Comparison of ENCODE assay signal across 14 mouse cellular contexts in the genomic region with DNA sequence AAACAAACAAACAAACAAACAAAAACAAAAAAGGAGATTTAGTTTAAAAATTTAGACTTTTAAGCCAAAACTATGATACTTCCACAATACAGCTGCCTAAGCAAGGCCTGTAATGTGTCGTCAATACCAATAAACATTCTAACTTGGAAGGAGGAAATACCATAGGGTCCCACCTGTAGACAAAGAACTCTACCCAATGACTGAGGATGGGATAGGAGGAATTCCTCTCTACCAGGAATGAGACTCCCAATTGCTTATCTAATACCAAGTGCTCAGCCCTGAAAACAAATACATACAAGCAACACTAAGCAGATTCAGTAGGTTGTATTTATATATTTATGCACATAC.
DNase-seq lines count a peak whose midpoint lies in the region; ATAC-seq lines count a peak whose summit lies in the region.
"Had no signal": no experiment of that assay in that cellular context is flagged by ENCODE, and none has a peak within 500 bp of the region (broad histone marks: within the 10 kb centered on the region; RNA-seq: fewer than 3 reads in every experiment).

No protein-coding gene starts in this region.

- peak; percentile 50; the same call in 1 of the 2 replicates for ATAC-seq in hindbrain, embryonic 12.5 days (ENCODE audit: low FRiP score)
- ATAC-seq in midbrain, embryonic 15.5 days (replicated peaks): peak; percentile 74
- peak; percentile 56; the same call in 1 of the 2 replicates for ATAC-seq in forebrain, embryonic 15.5 days (replicated peaks)
- peak; percentile 48; the same call in 1 of the 2 replicates for ATAC-seq in midbrain, embryonic 16.5 days

- H3K9me3 ChIP-seq in hindbrain, embryonic 12.5 days (replicated peaks): no peaks in the 10 kb centered on the region
- no peaks in the 10 kb centered on the region for H3K9me3 ChIP-seq in hindbrain, embryonic 10.5 days
- no peaks in the 10 kb centered on the region for H3K9me3 ChIP-seq in midbrain, embryonic 15.5 days
- no peaks in the 10 kb centered on the region for H3K9me3 ChIP-seq in midbrain, embryonic 10.5 days (replicated peaks)
- H3K9me3 ChIP-seq in forebrain, embryonic 15.5 days: no peaks in the 10 kb centered on the region
- no peaks in the 10 kb centered on the region for H3K9me3 ChIP-seq in midbrain, embryonic 16.5 days (replicated peaks; ENCODE audit: control insufficient read depth, low read length, poor library complexity, severe bottlenecking)
- H3K9me3 ChIP-seq: embryonic facial prominence, embryonic 12.5 days; heart, embryonic 13.5 days; intestine, embryonic 15.5 days; limb, embryonic 10.5 days; limb, embryonic 15.5 days; liver, embryonic 13.5 days had no signal

- H3K27me3 ChIP-seq in hindbrain, embryonic 12.5 days: no peaks in the 10 kb centered on the region
- no peaks in the 10 kb centered on the region for H3K27me3 ChIP-seq in hindbrain, embryonic 10.5 days (ENCODE audit: insufficient read depth, poor library complexity, severe bottlenecking)
- no peaks in the 10 kb centered on the region for H3K27me3 ChIP-seq in midbrain, embryonic 15.5 days (replicated peaks)
- H3K27me3 ChIP-seq in midbrain, embryonic 10.5 days (ENCODE audit: low read depth, poor library complexity, severe bottlenecking): no peaks in the 10 kb centered on the region
- H3K27me3 ChIP-seq in forebrain, embryonic 15.5 days: peaks cover 3% of the 10 kb centered on the region; the same call in 1 of the 2 replicates
- H3K27me3 ChIP-seq in midbrain, embryonic 16.5 days (ENCODE audit: control insufficient read depth, insufficient read depth, low read depth, low read length): no peaks in the 10 kb centered on the region
- H3K27me3 ChIP-seq: embryonic facial prominence, embryonic 12.5 days; heart, embryonic 13.5 days; intestine, embryonic 15.5 days; limb, embryonic 15.5 days; liver, embryonic 13.5 days had no signal

- no peak overlapping the region for H3K27ac ChIP-seq in hindbrain, embryonic 12.5 days
- H3K27ac ChIP-seq in hindbrain, embryonic 10.5 days: no peak overlapping the region
- H3K27ac ChIP-seq in midbrain, embryonic 15.5 days: no peak overlapping the region
- H3K27ac ChIP-seq in midbrain, embryonic 10.5 days (replicated peaks): no peak overlapping the region
- no peak overlapping the region for H3K27ac ChIP-seq in forebrain, embryonic 15.5 days (replicated peaks)
- no peak overlapping the region for H3K27ac ChIP-seq in midbrain, embryonic 16.5 days (ENCODE audit: low read length)
- H3K27ac ChIP-seq: embryonic facial prominence, embryonic 12.5 days; heart, embryonic 13.5 days; intestine, embryonic 15.5 days; limb, embryonic 10.5 days; limb, embryonic 15.5 days; liver, embryonic 13.5 days had no signal

- 93% methylated on average over 1 of the region's 1 CpGs for WGBS in hindbrain, embryonic 12.5 days
- 96% methylated on average over 1 of the region's 1 CpGs for WGBS in hindbrain, embryonic 10.5 days
- 92% methylated on average over 1 of the region's 1 CpGs for WGBS in midbrain, embryonic 15.5 days
- 94% methylated on average over 1 of the region's 1 CpGs for WGBS in midbrain, embryonic 10.5 days
- WGBS in forebrain, embryonic 15.5 days: 92% methylated on average over 1 of the region's 1 CpGs
- 96% methylated on average over 1 of the region's 1 CpGs for WGBS in midbrain, embryonic 16.5 days

- no peak for DNase-seq in hindbrain, embryonic 10.5 days (ENCODE audit: low spot score)
- DNase-seq in midbrain, embryonic 10.5 days (ENCODE audit: low spot score): no peak
- DNase-seq in heart, adult 11 months: no peak
- DNase-seq in spleen, postnatal 4 days (ENCODE audit: low spot score in 2 of 2): no peak
- DNase-seq: liver, embryonic 13.5 days had no signal

- H3K9ac ChIP-seq in hindbrain, embryonic 12.5 days: no peak overlapping the region
- no peak overlapping the region for H3K9ac ChIP-seq in midbrain, embryonic 15.5 days
- no peak overlapping the region for H3K9ac ChIP-seq in forebrain, embryonic 15.5 days (replicated peaks)
- no peak overlapping the region for H3K9ac ChIP-seq in midbrain, embryonic 16.5 days (ENCODE audit: low read depth, low read length)
- H3K9ac ChIP-seq: embryonic facial prominence, embryonic 12.5 days; heart, embryonic 13.5 days; intestine, embryonic 15.5 days; limb, embryonic 15.5 days; liver, embryonic 13.5 days had no signal

- no peaks in the 10 kb centered on the region for H3K4me1 ChIP-seq in hindbrain, embryonic 12.5 days
- H3K4me1 ChIP-seq in hindbrain, embryonic 10.5 days (replicated peaks): no peaks in the 10 kb centered on the region
- H3K4me1 ChIP-seq in midbrain, embryonic 15.5 days: no peaks in the 10 kb centered on the region
- H3K4me1 ChIP-seq in midbrain, embryonic 10.5 days: no peaks in the 10 kb centered on the region
- H3K4me1 ChIP-seq in forebrain, embryonic 15.5 days: 0 out of 2 replicates have a peak, but pooled peaks cover 3% of the 10 kb centered on the region
- H3K4me1 ChIP-seq in midbrain, embryonic 16.5 days (ENCODE audit: control insufficient read depth, insufficient read depth, low read length): no peaks in the 10 kb centered on the region
- H3K4me1 ChIP-seq: embryonic facial prominence, embryonic 12.5 days; heart, embryonic 13.5 days; intestine, embryonic 15.5 days; limb, embryonic 10.5 days; liver, embryonic 13.5 days had no signal

- no peak overlapping the region for H3K4me3 ChIP-seq in hindbrain, embryonic 12.5 days
- H3K4me3 ChIP-seq in hindbrain, embryonic 10.5 days: no peak overlapping the region
- no peak overlapping the region for H3K4me3 ChIP-seq in midbrain, embryonic 15.5 days
- H3K4me3 ChIP-seq in midbrain, embryonic 10.5 days: no peak overlapping the region
- H3K4me3 ChIP-seq in forebrain, embryonic 15.5 days: no peak overlapping the region
- H3K4me3 ChIP-seq in midbrain, embryonic 16.5 days (ENCODE audit: low read depth, low read length): no peak overlapping the region
- H3K4me3 ChIP-seq: embryonic facial prominence, embryonic 12.5 days; heart, embryonic 13.5 days; intestine, embryonic 15.5 days; limb, embryonic 10.5 days; limb, embryonic 15.5 days; liver, embryonic 13.5 days had no signal

- no peaks in the 10 kb centered on the region for H3K36me3 ChIP-seq in hindbrain, embryonic 12.5 days
- no peaks in the 10 kb centered on the region for H3K36me3 ChIP-seq in hindbrain, embryonic 10.5 days
- no peaks in the 10 kb centered on the region for H3K36me3 ChIP-seq in midbrain, embryonic 15.5 days (replicated peaks)
- H3K36me3 ChIP-seq in midbrain, embryonic 10.5 days: no peaks in the 10 kb centered on the region
- H3K36me3 ChIP-seq in forebrain, embryonic 15.5 days: no peaks in the 10 kb centered on the region
- no peaks in the 10 kb centered on the region for H3K36me3 ChIP-seq in midbrain, embryonic 16.5 days (ENCODE audit: control insufficient read depth, insufficient read depth, low read length)
- H3K36me3 ChIP-seq: embryonic facial prominence, embryonic 12.5 days; heart, embryonic 13.5 days; intestine, embryonic 15.5 days; limb, embryonic 10.5 days; limb, embryonic 15.5 days; liver, embryonic 13.5 days had no signal

- no peak overlapping the region for H3K4me2 ChIP-seq in hindbrain, embryonic 12.5 days (replicated peaks)
- H3K4me2 ChIP-seq in midbrain, embryonic 15.5 days: no peak overlapping the region
- no peak overlapping the region for H3K4me2 ChIP-seq in forebrain, embryonic 15.5 days (replicated peaks)
- no peak overlapping the region for H3K4me2 ChIP-seq in midbrain, embryonic 16.5 days (ENCODE audit: low read length)
- H3K4me2 ChIP-seq: embryonic facial prominence, embryonic 12.5 days; heart, embryonic 13.5 days; intestine, embryonic 15.5 days; limb, embryonic 15.5 days; liver, embryonic 13.5 days had no signal
